Mouse (Mus musculus): ENCODE results near the gene Terb2. TPM values are rescaled to one million over a fixed set of nuclear protein-coding genes. Genes with fewer than 3 reads are reported as not detected.
A peak's percentile ranks its signal among the peaks of the same experiment; 100 is the strongest.

Terb2 gene
- polyA plus RNA-seq, 1 experiment from 2014 or later = not detected

- H3K4me2 ChIP-seq (ENCODE audit: low read length) = no peak overlapping the region
- H3K36me3 ChIP-seq (ENCODE audit: control insufficient read depth, insufficient read depth, low read length) = no peaks in the 10 kb centered on the region
- DNase-seq (no peak), ATAC-seq (ENCODE audit: low FRiP score, low TSS enrichment) (no peak)
- WGBS = 92% methylated on average over 4 of the region's 4 CpGs
- no peaks in the 10 kb centered on the region for H3K27me3 ChIP-seq (ENCODE audit: control insufficient read depth, insufficient read depth, low read length)
- no peak overlapping the region for H3K9ac ChIP-seq (replicated peaks; ENCODE audit: low read length)
- no peaks in the 10 kb centered on the region for H3K4me1 ChIP-seq (ENCODE audit: control insufficient read depth, insufficient read depth, low read length)
- H3K9me3 ChIP-seq (ENCODE audit: control insufficient read depth, low read length) = no peaks in the 10 kb centered on the region
- H3K27ac ChIP-seq (replicated peaks; ENCODE audit: low read depth, low read length) = no peak overlapping the region
- H3K4me3 ChIP-seq (replicated peaks; ENCODE audit: low read depth, low read length) = no peak overlapping the region
Measured at GRCm38 (mm10) chr2:122156051-122156700, 29.9 kb upstream of the Terb2 start.

DNA sequence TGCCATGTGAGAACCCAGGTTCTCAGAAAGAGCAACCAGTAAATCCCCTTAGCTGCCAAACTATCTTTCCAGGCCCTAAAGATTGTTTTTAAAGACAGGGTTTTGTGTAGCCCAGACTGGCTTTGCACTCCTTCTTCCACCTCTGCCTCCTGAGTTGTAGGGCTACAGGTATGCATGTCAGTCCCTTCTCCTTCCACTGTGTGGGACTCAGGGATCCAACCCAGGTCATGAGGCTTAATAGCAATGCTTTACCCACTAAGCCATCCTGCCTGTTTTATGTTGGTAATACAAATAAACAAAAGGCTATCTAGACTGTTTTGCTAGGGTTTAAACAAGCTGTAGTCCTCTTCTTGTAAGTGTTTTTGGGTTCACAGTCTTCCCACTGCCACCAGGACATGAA is 28.5 kb upstream of the Terb2 start:
- Histone ChIP-seq H3K4me3 (replicated peaks; ENCODE audit: low read depth, low read length) (no peak overlapping the region), H3K4me2 (ENCODE audit: low read length) (no peak overlapping the region), H3K27ac (replicated peaks; ENCODE audit: low read depth, low read length) (no peak overlapping the region), H3K9ac (replicated peaks; ENCODE audit: low read length) (no peak overlapping the region), H3K9me3 (ENCODE audit: control insufficient read depth, low read length) (no peaks in the 10 kb centered on the region), H3K36me3 (ENCODE audit: control insufficient read depth, insufficient read depth, low read length) (no peaks in the 10 kb centered on the region), H3K27me3 (ENCODE audit: control insufficient read depth, insufficient read depth, low read length) (no peaks in the 10 kb centered on the region), H3K4me1 (ENCODE audit: control insufficient read depth, insufficient read depth, low read length) (no peaks in the 10 kb centered on the region)
- ATAC-seq (ENCODE audit: low FRiP score, low TSS enrichment) (no peak), DNase-seq (no peak)

- 38% methylated on average over 6 of the region's 6 CpGs for WGBS
- Histone ChIP-seq H3K9ac (replicated peaks; ENCODE audit: low read length) (no peak overlapping the region), H3K4me2 (ENCODE audit: low read length) (no peak overlapping the region), H3K9me3 (ENCODE audit: control insufficient read depth, low read length) (no peaks in the 10 kb centered on the region), H3K27me3 (ENCODE audit: control insufficient read depth, insufficient read depth, low read length) (no peaks in the 10 kb centered on the region), H3K27ac (replicated peaks; ENCODE audit: low read depth, low read length) (no peak overlapping the region), H3K4me3 (replicated peaks; ENCODE audit: low read depth, low read length) (no peak overlapping the region), H3K36me3 (ENCODE audit: control insufficient read depth, insufficient read depth, low read length) (no peaks in the 10 kb centered on the region), H3K4me1 (ENCODE audit: control insufficient read depth, insufficient read depth, low read length) (no peaks in the 10 kb centered on the region)
- DNase-seq (no peak), ATAC-seq (ENCODE audit: low FRiP score, low TSS enrichment) (no peak)
Measured at GRCm38 (mm10) chr2:122158362-122158802, 27.7 kb upstream of the Terb2 start.

DNA sequence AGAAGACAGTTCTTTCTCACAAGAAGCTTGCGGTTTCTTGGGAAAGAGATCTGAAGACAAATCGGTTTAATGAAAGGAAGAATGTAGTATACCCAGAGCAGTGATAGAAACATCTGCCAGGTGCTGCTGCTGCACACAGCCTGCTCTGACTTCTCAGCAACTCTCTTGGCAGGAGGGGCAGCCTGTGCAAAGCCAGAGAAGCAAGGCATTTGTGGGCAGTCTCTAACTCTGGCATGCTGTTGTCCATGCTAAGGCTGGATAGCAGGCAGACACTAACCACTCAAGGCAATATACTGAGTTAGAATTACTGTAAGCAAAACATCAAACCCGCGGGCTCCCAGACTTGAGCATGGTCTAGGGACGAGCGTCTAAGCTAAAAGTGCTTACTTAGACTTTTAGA is 26.4 kb upstream of the Terb2 start:
- Histone ChIP-seq H3K27ac (replicated peaks; ENCODE audit: low read depth, low read length) (no peak overlapping the region), H3K27me3 (ENCODE audit: control insufficient read depth, insufficient read depth, low read length) (no peaks in the 10 kb centered on the region), H3K4me2 (ENCODE audit: low read length) (no peak overlapping the region), H3K4me1 (ENCODE audit: control insufficient read depth, insufficient read depth, low read length) (no peaks in the 10 kb centered on the region), H3K9ac (replicated peaks; ENCODE audit: low read length) (no peak overlapping the region), H3K9me3 (ENCODE audit: control insufficient read depth, low read length) (no peaks in the 10 kb centered on the region), H3K4me3 (replicated peaks; ENCODE audit: low read depth, low read length) (no peak overlapping the region), H3K36me3 (ENCODE audit: control insufficient read depth, insufficient read depth, low read length) (no peaks in the 10 kb centered on the region)
- 89% methylated on average over 6 of the region's 6 CpGs for WGBS
- ATAC-seq (ENCODE audit: low FRiP score, low TSS enrichment) (no peak), DNase-seq (no peak)

DNA sequence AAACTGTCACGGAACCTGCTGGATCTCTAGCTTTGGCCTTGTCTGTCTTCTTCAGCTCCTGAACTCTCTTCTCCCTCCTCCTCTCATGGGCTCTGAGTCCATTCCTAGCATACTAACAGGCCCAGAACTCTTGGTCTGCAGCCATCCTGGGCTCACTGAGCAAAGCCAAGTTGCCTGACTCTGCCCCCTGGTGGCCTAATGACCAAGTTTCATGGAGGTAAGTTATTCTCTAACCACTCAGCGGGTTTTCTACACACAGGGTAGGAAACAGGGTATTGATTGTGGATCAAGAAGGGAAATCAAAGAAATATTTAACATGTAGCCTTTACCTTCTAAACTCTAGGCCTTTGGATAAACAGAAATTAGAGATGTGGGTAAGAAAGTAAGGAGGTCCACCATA is 25.4 kb upstream of the Terb2 start, which contains the start of gene Trim69:
TSS of gene Trim69 (plus strand) at position 21 of the 400 bp plus-strand sequence.
- H3K9ac ChIP-seq (replicated peaks; ENCODE audit: low read length) = no peak within 1 kb of the TSS
- no peak within 1 kb of the TSS for H3K4me3 ChIP-seq (replicated peaks; ENCODE audit: low read depth, low read length)
- 37% methylated on average over 2 of the region's 2 CpGs for WGBS
- no peaks in the 10 kb centered on the region for H3K4me1 ChIP-seq (ENCODE audit: control insufficient read depth, insufficient read depth, low read length)
- ATAC-seq (ENCODE audit: low FRiP score, low TSS enrichment) = no peak
- no peak within 1 kb of the TSS for H3K27ac ChIP-seq (replicated peaks; ENCODE audit: low read depth, low read length)
- no peaks in the 10 kb centered on the region for H3K9me3 ChIP-seq (ENCODE audit: control insufficient read depth, low read length)
- DNase-seq = peak; percentile 86
- H3K4me2 ChIP-seq (ENCODE audit: low read length) = no peak within 1 kb of the TSS
- H3K36me3 ChIP-seq (ENCODE audit: control insufficient read depth, insufficient read depth, low read length) = no peaks in the 10 kb centered on the region
- no peaks in the 10 kb centered on the region for H3K27me3 ChIP-seq (ENCODE audit: control insufficient read depth, insufficient read depth, low read length)

DNA sequence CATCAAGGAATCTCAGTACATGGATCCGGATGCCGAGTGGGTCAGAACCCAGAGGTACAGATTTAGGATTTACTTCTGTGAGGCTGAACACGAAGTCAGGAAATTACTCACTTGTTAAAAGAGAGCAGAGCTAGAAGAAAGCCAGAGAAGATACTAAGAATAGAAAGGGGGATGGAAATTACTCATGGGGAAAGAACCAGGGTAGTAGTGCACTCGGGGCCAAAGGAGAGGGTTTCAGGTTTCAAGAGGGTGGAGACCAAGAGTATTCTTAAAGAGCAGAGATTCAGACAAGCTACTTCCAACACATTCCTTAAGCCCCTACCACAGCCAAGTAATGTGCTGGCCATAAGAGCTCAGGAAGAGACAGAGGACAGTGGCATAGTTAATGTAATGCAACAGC is 24.5 kb upstream of the Terb2 start:
- DNase-seq (no peak), ATAC-seq (ENCODE audit: low FRiP score, low TSS enrichment) (no peak)
- Histone ChIP-seq H3K27me3 (ENCODE audit: control insufficient read depth, insufficient read depth, low read length) (no peaks in the 10 kb centered on the region), H3K9me3 (ENCODE audit: control insufficient read depth, low read length) (no peaks in the 10 kb centered on the region), H3K4me1 (ENCODE audit: control insufficient read depth, insufficient read depth, low read length) (no peaks in the 10 kb centered on the region), H3K4me3 (replicated peaks; ENCODE audit: low read depth, low read length) (no peak overlapping the region), H3K4me2 (ENCODE audit: low read length) (no peak overlapping the region), H3K36me3 (ENCODE audit: control insufficient read depth, insufficient read depth, low read length) (no peaks in the 10 kb centered on the region), H3K27ac (replicated peaks; ENCODE audit: low read depth, low read length) (no peak overlapping the region), H3K9ac (replicated peaks; ENCODE audit: low read length) (no peak overlapping the region)
- 13% methylated on average over 4 of the region's 4 CpGs for WGBS

GRCm38 (mm10) chr2:122162529-122162928 is 23.5 kb upstream of the Terb2 start:
- no peak overlapping the region for H3K4me3 ChIP-seq (replicated peaks; ENCODE audit: low read depth, low read length)
- H3K9ac ChIP-seq (replicated peaks; ENCODE audit: low read length) = no peak overlapping the region
- H3K36me3 ChIP-seq (ENCODE audit: control insufficient read depth, insufficient read depth, low read length) = no peaks in the 10 kb centered on the region
- WGBS = 82% methylated on average over 2 of the region's 2 CpGs
- no peaks in the 10 kb centered on the region for H3K4me1 ChIP-seq (ENCODE audit: control insufficient read depth, insufficient read depth, low read length)
- no peak overlapping the region for H3K27ac ChIP-seq (replicated peaks; ENCODE audit: low read depth, low read length)
- DNase-seq (no peak), ATAC-seq (ENCODE audit: low FRiP score, low TSS enrichment) (no peak)
- no peak overlapping the region for H3K4me2 ChIP-seq (ENCODE audit: low read length)
- H3K27me3 ChIP-seq (ENCODE audit: control insufficient read depth, insufficient read depth, low read length) = no peaks in the 10 kb centered on the region
- H3K9me3 ChIP-seq (ENCODE audit: control insufficient read depth, low read length) = no peaks in the 10 kb centered on the region

GRCm38 (mm10) chr2:122163430-122164195 is 22.5 kb upstream of the Terb2 start:
- Histone ChIP-seq H3K36me3 (ENCODE audit: control insufficient read depth, insufficient read depth, low read length) (no peaks in the 10 kb centered on the region), H3K27me3 (ENCODE audit: control insufficient read depth, insufficient read depth, low read length) (no peaks in the 10 kb centered on the region), H3K4me1 (ENCODE audit: control insufficient read depth, insufficient read depth, low read length) (no peaks in the 10 kb centered on the region), H3K27ac (replicated peaks; ENCODE audit: low read depth, low read length) (no peak overlapping the region), H3K4me3 (replicated peaks; ENCODE audit: low read depth, low read length) (no peak overlapping the region), H3K9ac (replicated peaks; ENCODE audit: low read length) (no peak overlapping the region), H3K9me3 (ENCODE audit: control insufficient read depth, low read length) (no peaks in the 10 kb centered on the region), H3K4me2 (ENCODE audit: low read length) (no peak overlapping the region)
- 88% methylated on average over 13 of the region's 13 CpGs for WGBS
- ATAC-seq (ENCODE audit: low FRiP score, low TSS enrichment) (no peak), DNase-seq (no peak)

- DNase-seq (no peak), ATAC-seq (ENCODE audit: low FRiP score, low TSS enrichment) (no peak)
- Histone ChIP-seq H3K27me3 (ENCODE audit: control insufficient read depth, insufficient read depth, low read length) (no peaks in the 10 kb centered on the region), H3K27ac (replicated peaks; ENCODE audit: low read depth, low read length) (no peak overlapping the region), H3K36me3 (ENCODE audit: control insufficient read depth, insufficient read depth, low read length) (no peaks in the 10 kb centered on the region), H3K9me3 (ENCODE audit: control insufficient read depth, low read length) (no peaks in the 10 kb centered on the region), H3K9ac (replicated peaks; ENCODE audit: low read length) (no peak overlapping the region), H3K4me3 (replicated peaks; ENCODE audit: low read depth, low read length) (no peak overlapping the region), H3K4me1 (ENCODE audit: control insufficient read depth, insufficient read depth, low read length) (no peaks in the 10 kb centered on the region), H3K4me2 (ENCODE audit: low read length) (no peak overlapping the region)
- 89% methylated on average over 11 of the region's 11 CpGs for WGBS
Measured at GRCm38 (mm10) chr2:122164293-122164692, 21.8 kb upstream of the Terb2 start.

All from midbrain, embryonic 14.5 days (tissue).